Mouse (Mus musculus) adipocyte (in vitro differentiated cells): Measurements from ENCODE around the gene Erbb4.
A peak's percentile ranks its signal among the peaks of the same experiment; 100 is the strongest.

Experiments
- DNase-seq: peaks from one replicate; pipeline ENCODE4 v3.0.0-alpha.2; 2016; ENCODE audit warnings: low spot score

The Erbb4 gene

GRCm38 (mm10) chr1:69024858-69025257 is 83.0 kb downstream of the Erbb4 start:
- no peak for DNase-seq

- no peak for DNase-seq
These were observed 84.5 kb downstream of the Erbb4 start for GRCm38 (mm10) chr1:69023157-69023925.

GRCm38 (mm10) chr1:69009800-69010505 is 97.9 kb downstream of the Erbb4 start:
- no peak for DNase-seq

- DNase-seq, result no peak
These were observed 106.5 kb downstream of the Erbb4 start for GRCm38 (mm10) chr1:69001371-69001770.

- DNase-seq, result no peak
These were observed 128.6 kb downstream of the Erbb4 start for GRCm38 (mm10) chr1:68979251-68979650.

- DNase-seq, result no peak
These were observed 129.3 kb downstream of the Erbb4 start for GRCm38 (mm10) chr1:68978571-68978970.

- DNase-seq, result peak; percentile 69
These were observed 134.3 kb downstream of the Erbb4 start for GRCm38 (mm10) chr1:68973355-68974127.

- DNase-seq, result no peak
These were observed 143.7 kb downstream of the Erbb4 start for GRCm38 (mm10) chr1:68964127-68964526.

GRCm38 (mm10) chr1:68961365-68962116 is 146.3 kb downstream of the Erbb4 start:
- DNase-seq, result no peak

- DNase-seq, result no peak
These were observed 150.9 kb downstream of the Erbb4 start for GRCm38 (mm10) chr1:68956766-68957533.

- no peak for DNase-seq
These were observed 152.4 kb downstream of the Erbb4 start for GRCm38 (mm10) chr1:68955482-68955881.

GRCm38 (mm10) chr1:68943141-68943540 is 164.7 kb downstream of the Erbb4 start:
- no peak for DNase-seq

- no peak for DNase-seq
These were observed 173.1 kb downstream of the Erbb4 start for GRCm38 (mm10) chr1:68934804-68935203.

- DNase-seq, result no peak
These were observed 174.4 kb downstream of the Erbb4 start for GRCm38 (mm10) chr1:68933330-68934065.

- DNase-seq, result no peak
These were observed 190.0 kb downstream of the Erbb4 start for GRCm38 (mm10) chr1:68917828-68918227.

- no peak for DNase-seq
These were observed 215.8 kb downstream of the Erbb4 start for GRCm38 (mm10) chr1:68892041-68892440.

- DNase-seq, result no peak
These were observed 221.0 kb downstream of the Erbb4 start for GRCm38 (mm10) chr1:68886823-68887222.

- DNase-seq, result no peak
These were observed 232.9 kb downstream of the Erbb4 start for GRCm38 (mm10) chr1:68874954-68875353.

GRCm38 (mm10) chr1:68873635-68874020 is 234.2 kb downstream of the Erbb4 start:
- DNase-seq, result no peak

- DNase-seq, result peak; percentile 2
These were observed 234.8 kb downstream of the Erbb4 start for GRCm38 (mm10) chr1:68872976-68873634.
